Mouse (Mus musculus) hindbrain, embryonic 14.5 days (tissue): ENCODE results near the gene Slc35e3. TPM values are rescaled to one million over a fixed set of nuclear protein-coding genes. Genes with fewer than 3 reads are reported as not detected.

Source experiments
- ATAC-seq: fragments of 200-750 bp; cut with Nextera tagmentation; 2 replicates; pipeline ENCODE4 v1.8.0; 2017; ENCODE audit warnings: moderate number of reproducible peaks, mild to moderate bottlenecking, moderate TSS enrichment, moderate library complexity; ENCODE audit not compliant: low FRiP score
- DNase-seq: peaks from one replicate; pipeline ENCODE4 v3.0.0-alpha.2; 2015; ENCODE audit warnings: low spot score
- H3K27ac ChIP-seq: fragments of 300-500 bp; sonication (generic); 2 replicates; pipeline ENCODE4 v1.5.1; 2014; ENCODE audit warnings: mild to moderate bottlenecking, moderate library complexity
- H3K27me3 ChIP-seq: fragments of 300-500 bp; sonication (generic); 2 replicates; pipeline ENCODE4 v1.6.1; 2014; ENCODE audit warnings: mild to moderate bottlenecking, low read length, mixed read lengths; ENCODE audit not compliant: control insufficient read depth, insufficient read depth
- H3K36me3 ChIP-seq: fragments of 300-500 bp; sonication (generic); replicated peaks from 2 replicates; pipeline ENCODE4 v1.6.1; 2014; ENCODE audit not compliant: control insufficient read depth, insufficient read depth
- H3K4me1 ChIP-seq: fragments of 300-500 bp; sonication (generic); replicated peaks from 2 replicates; pipeline ENCODE4 v1.6.1; 2014; ENCODE audit warnings: antibody characterized with exemption, low read length, mixed read lengths; ENCODE audit not compliant: control insufficient read depth, insufficient read depth
- H3K4me2 ChIP-seq: fragments of 300-500 bp; sonication (generic); replicated peaks from 2 replicates; pipeline ENCODE4 v1.6.1; 2014; ENCODE audit warnings: mild to moderate bottlenecking, moderate library complexity
- H3K4me3 ChIP-seq: fragments of 300-500 bp; sonication (generic); replicated peaks from 2 replicates; pipeline ENCODE4 v1.5.1; 2014; ENCODE audit warnings: mild to moderate bottlenecking, low read length
- H3K9ac ChIP-seq: fragments of 300-500 bp; sonication (generic); 2 replicates; pipeline ENCODE4 v1.6.1; 2014
- H3K9me3 ChIP-seq: fragments of 300-500 bp; sonication (generic); 2 replicates; pipeline ENCODE4 v1.6.1; 2016; ENCODE audit warnings: low read length; ENCODE audit not compliant: control insufficient read depth
- WGBS: fragments of 180-500 bp; shearing (Covaris S2); extraction: QIAGEN DNeasy Blood & Tissue Kit; methylation state at CpG from one replicate; pipeline ENCODE4 v1.1.7; 2014; 5-methylcytosine and 5-hydroxymethylcytosine counted together
- polyA plus RNA-seq: library from polyadenylated mRNA; unstranded; fragments of >200 nt; fragmentation: Nextera tagmentation; extraction: Ambion mirVana; gene quantifications from 2 replicates; pipeline ENCODE4 v1.2.1, GENCODE M21; 2014

The Slc35e3 gene
- polyA plus RNA-seq, 1 experiment from 2014 or later, result 24.8 TPM

DNA sequence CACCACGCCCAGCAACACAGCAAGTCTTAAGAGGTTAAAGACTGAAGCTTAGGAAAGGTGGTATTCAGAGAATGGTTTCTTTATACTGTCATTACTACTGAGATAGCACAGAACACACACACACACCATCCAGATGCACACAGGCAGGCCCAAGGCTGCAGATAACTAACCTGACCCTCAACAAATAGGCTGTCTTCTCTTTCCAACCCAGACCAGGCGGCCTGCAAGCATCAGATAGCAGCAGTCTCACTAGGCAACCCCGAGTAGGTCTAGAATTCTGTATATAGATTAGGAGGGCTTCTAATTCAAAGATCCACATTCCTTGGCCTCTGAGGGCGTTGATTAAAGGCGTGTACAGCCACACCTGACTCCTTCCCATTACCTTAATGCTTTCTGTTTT, 14.0 kb downstream of the Slc35e3 start:
- Histone ChIP-seq H3K9ac (no peak overlapping the region), H3K4me2 (no peak overlapping the region), H3K27me3 (no peaks in the 10 kb centered on the region), H3K4me3 (no peak overlapping the region), H3K4me1 (no peaks in the 10 kb centered on the region), H3K27ac (no peak overlapping the region), H3K36me3 (peaks cover 23% of the 10 kb centered on the region), H3K9me3 (no peaks in the 10 kb centered on the region)
- DNase-seq, result no peak
- ATAC-seq, result no peak
- WGBS, result 89% methylated on average over 5 of the region's 5 CpGs

DNA sequence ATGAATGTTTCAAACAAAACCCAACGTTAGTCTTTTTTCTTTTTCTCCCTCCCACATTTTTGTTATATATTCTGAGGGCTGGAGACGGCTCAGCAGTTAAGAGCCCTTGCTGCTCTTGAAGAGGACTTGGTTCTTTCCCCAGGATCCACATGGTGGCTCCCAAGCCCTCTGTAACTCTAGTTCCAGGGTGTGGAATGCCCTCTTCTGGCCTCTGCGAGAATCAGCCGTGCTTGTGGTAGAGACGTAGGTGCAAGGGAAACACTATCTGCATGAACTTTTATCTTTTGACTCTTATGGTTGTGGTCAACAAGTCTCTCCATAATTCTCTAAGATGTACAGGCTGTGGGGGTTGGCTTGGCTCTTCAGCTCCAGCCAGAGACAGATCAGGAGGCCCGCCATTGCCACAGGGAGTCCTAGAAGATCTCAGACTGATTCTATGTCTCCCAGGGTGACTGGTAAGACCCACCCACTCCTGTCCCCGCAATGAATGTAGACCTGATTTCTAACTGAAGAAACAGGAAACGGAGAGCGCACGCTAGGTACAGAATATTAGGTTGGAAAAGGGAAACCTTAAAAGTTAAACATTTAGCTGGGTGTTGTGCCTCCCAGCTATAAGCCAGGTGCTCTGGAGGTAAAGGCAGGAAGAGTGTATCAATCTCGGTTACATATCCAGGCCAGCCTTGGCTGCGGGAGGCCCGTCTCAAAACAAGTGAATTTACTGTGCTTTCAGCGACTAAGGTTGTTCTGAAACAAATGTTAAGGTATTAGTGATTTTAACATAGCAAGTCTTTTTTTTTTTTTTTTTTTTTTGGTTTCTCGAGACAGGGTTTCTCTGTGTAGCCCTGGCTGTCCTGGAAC, 14.7 kb downstream of the Slc35e3 start:
- H3K9me3 ChIP-seq, result no peaks in the 10 kb centered on the region
- H3K27ac ChIP-seq, result no peak overlapping the region
- WGBS, result 61% methylated on average over 14 of the region's 15 CpGs
- ATAC-seq (no peak), DNase-seq (no peak)
- H3K36me3 ChIP-seq, result peaks cover 16% of the 10 kb centered on the region
- H3K4me1 ChIP-seq, result no peaks in the 10 kb centered on the region
- H3K4me2 ChIP-seq, result no peak overlapping the region
- no peaks in the 10 kb centered on the region for H3K27me3 ChIP-seq
- no peak overlapping the region for H3K9ac ChIP-seq
- no peak overlapping the region for H3K4me3 ChIP-seq

DNA sequence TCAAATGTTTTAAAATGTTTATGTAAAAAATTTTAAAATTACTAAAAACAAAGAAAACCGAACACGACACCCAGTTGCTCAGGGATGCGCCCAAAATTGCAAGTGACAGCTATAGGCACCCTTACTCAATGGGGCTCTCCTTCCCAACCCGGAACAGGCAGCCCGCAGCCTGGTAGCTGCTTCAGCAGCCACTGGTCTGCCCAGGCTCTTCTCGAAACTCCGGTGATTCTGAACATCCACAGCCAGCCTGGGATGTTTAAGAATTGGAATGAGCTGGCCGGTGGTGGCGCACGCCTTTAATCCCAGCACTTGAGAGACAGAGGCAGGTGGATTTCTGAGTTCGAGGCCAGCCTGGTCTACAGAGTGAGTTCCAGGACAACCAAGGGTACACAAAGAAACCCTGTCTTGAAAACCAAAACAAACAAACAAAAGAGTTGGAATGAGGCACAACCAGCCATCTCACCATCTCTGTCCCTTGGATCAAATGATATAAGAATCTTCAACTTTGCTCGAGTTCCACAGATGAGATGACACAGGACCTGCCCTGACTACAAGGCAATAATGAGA, 15.4 kb downstream of the Slc35e3 start:
- 97% methylated on average over 12 of the region's 12 CpGs for WGBS
- Histone ChIP-seq H3K4me1 (no peaks in the 10 kb centered on the region), H3K4me2 (no peak overlapping the region)

DNA sequence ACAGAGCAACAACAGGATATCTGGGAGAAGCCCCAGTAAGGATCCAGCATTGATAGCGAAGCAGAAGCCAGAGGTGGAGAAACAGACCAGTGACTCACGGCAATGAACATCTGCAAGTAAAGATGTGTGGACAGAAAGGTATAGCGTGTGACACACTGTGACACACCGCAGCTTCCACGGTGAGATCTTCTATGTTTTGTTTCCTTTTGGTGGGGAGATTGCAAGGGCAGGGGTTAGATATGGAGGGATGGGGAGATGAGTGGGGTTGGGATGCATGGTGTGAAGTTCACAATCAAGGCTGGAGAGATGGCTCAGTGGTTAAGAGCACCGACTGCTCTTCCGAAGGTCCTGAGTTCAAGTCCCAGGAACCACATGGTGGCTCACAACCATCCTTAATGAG, 16.0 kb downstream of the Slc35e3 start:
- Histone ChIP-seq H3K9ac (no peak overlapping the region), H3K36me3 (peaks cover 5% of the 10 kb centered on the region; the same call in 1 of the 2 replicates), H3K4me1 (no peaks in the 10 kb centered on the region), H3K4me2 (no peak overlapping the region), H3K4me3 (no peak overlapping the region), H3K27me3 (no peaks in the 10 kb centered on the region), H3K27ac (no peak overlapping the region), H3K9me3 (no peaks in the 10 kb centered on the region)
- WGBS, result 97% methylated on average over 7 of the region's 7 CpGs
- ATAC-seq, result no peak
- no peak for DNase-seq

More for the DNA sequence above, 15.4 kb downstream of the Slc35e3 start:
- ATAC-seq (no peak), DNase-seq (no peak)
- Histone ChIP-seq H3K4me3 (no peak overlapping the region), H3K27me3 (no peaks in the 10 kb centered on the region), H3K27ac (no peak overlapping the region), H3K9me3 (no peaks in the 10 kb centered on the region), H3K9ac (no peak overlapping the region), H3K36me3 (peaks cover 10% of the 10 kb centered on the region; the same call in 1 of the 2 replicates)

- Histone ChIP-seq H3K27me3 (no peaks in the 10 kb centered on the region), H3K9ac (no peak overlapping the region), H3K36me3 (peaks cover 4% of the 10 kb centered on the region; the same call in 1 of the 2 replicates), H3K9me3 (no peaks in the 10 kb centered on the region), H3K27ac (no peak overlapping the region), H3K4me2 (no peak overlapping the region), H3K4me3 (no peak overlapping the region), H3K4me1 (no peaks in the 10 kb centered on the region)
- ATAC-seq (no peak), DNase-seq (no peak)
- 85% methylated on average over 11 of the region's 11 CpGs for WGBS
These were observed 16.9 kb downstream of the Slc35e3 start for GRCm38 (mm10) chr10:117729139-117729814.

GRCm38 (mm10) chr10:117728574-117728973, 17.6 kb downstream of the Slc35e3 start:
- Histone ChIP-seq H3K9me3 (no peaks in the 10 kb centered on the region), H3K4me3 (no peak overlapping the region), H3K27me3 (no peaks in the 10 kb centered on the region), H3K4me2 (no peak overlapping the region), H3K36me3 (peaks cover 4% of the 10 kb centered on the region; the same call in 1 of the 2 replicates), H3K4me1 (no peaks in the 10 kb centered on the region), H3K9ac (no peak overlapping the region), H3K27ac (no peak overlapping the region)
- ATAC-seq (no peak), DNase-seq (no peak)
- 84% methylated on average over 5 of the region's 5 CpGs for whole genome bisulfite sequencing

DNA sequence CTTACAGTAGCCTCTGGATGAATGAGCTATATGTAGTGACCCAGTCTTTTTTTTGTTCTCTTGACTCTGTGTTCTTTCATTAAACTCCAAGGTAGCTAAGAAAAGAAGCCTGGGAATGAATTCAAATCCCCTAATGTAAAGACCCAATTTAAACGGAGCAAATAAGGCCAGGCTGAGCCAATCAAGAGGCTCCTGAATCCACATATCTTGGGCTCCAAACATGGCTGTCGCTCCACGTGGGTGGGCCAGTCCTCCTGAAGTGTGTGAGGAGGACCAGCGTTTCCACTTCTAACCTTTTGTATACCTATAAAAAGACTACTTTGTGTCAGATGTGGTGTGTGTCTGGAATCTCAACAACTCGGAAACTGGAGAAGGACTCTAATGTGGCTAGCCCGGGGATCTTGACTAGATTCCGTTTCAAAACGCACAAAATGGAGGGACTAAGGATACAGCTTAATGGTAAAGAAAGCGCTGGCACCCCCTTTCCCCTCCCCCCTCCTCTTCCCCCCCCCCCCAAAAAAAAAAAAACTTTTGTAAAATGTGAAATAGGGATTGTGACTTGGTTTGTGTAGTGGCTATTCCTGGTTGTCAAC, 18.6 kb downstream of the Slc35e3 start:
- H3K27ac ChIP-seq, result no peak overlapping the region
- no peaks in the 10 kb centered on the region for H3K4me1 ChIP-seq
- H3K9ac ChIP-seq, result no peak overlapping the region
- DNase-seq (no peak), ATAC-seq (no peak)
- no peak overlapping the region for H3K4me2 ChIP-seq
- H3K27me3 ChIP-seq, result no peaks in the 10 kb centered on the region
- no peaks in the 10 kb centered on the region for H3K9me3 ChIP-seq
- H3K4me3 ChIP-seq, result no peak overlapping the region
- WGBS, result 84% methylated on average over 9 of the region's 9 CpGs
- 0 out of 2 replicates have a peak, but pooled peaks cover 1% of the 10 kb centered on the region for H3K36me3 ChIP-seq

DNA sequence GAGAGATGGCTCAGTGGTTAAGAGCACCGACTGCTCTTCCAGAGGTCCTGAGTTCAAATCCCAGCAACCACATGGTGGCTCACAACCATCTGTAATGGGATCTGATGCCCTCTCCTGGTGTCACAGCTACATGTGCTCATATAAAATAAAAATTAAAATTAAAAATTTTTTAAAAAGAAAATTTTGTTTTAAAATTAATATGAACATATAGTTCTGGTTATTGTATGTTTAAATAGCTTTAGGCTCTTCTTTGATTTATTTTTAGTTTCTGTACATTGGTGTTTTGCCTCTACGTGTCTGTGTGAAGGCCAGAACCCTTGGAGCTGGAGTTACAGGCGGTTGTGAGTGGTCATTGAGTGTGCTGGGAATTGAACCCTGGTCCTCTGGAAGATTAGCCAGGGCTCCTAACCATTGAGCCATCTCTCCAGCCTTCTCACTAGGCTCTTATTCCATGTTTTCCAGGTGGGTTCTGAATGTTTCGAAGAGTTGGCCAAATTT, 19.2 kb downstream of the Slc35e3 start:
- Histone ChIP-seq H3K9me3 (no peaks in the 10 kb centered on the region), H3K4me3 (no peak overlapping the region), H3K9ac (no peak overlapping the region), H3K4me2 (no peak overlapping the region), H3K27ac (no peak overlapping the region), H3K27me3 (no peaks in the 10 kb centered on the region), H3K4me1 (no peaks in the 10 kb centered on the region), H3K36me3 (no peaks in the 10 kb centered on the region)
- over 99% methylated on average over 4 of the region's 4 CpGs for WGBS
- no peak for DNase-seq
- no peak for ATAC-seq

GRCm38 (mm10) chr10:117726350-117726749, 19.8 kb downstream of the Slc35e3 start:
- no peaks in the 10 kb centered on the region for H3K36me3 ChIP-seq
- H3K27me3 ChIP-seq, result no peaks in the 10 kb centered on the region
- no peak overlapping the region for H3K27ac ChIP-seq
- H3K9me3 ChIP-seq, result no peaks in the 10 kb centered on the region
- no peak for DNase-seq
- WGBS, result 91% methylated on average over 4 of the region's 4 CpGs
- H3K9ac ChIP-seq, result no peak overlapping the region
- H3K4me1 ChIP-seq, result no peaks in the 10 kb centered on the region
- no peak overlapping the region for H3K4me2 ChIP-seq
- no peak overlapping the region for H3K4me3 ChIP-seq
- no peak for ATAC-seq
